Mouse (Mus musculus): ENCODE measurements around the gene Umad1. TPM values are rescaled to one million over a fixed set of nuclear protein-coding genes. Genes with fewer than 3 reads are reported as not detected.
A peak's percentile ranks its signal among the peaks of the same experiment; 100 is the strongest.

Umad1 gene
- polyA plus RNA-seq, 1 experiment = 21.9 TPM

DNA sequence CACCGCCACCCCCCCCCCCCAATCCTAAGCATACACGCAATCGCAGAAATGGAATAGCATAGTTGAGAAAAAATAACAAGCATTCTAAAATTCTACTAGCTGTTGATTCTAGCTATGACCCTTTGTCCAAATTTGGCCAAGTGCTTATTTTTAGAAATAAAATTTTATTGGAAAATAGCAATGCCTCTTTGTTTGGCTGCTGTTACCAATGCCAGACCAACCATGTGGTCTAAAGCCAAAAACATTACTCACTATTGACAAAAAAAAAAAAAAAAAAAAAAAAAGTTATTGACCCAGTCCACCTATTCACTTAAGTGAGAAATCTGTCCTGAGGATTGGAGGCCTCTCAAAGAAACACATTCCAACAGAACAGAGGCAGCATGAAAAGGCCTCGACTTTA is 199.5 kb downstream of the Umad1 start:
- no peak overlapping the region for H3K4me3 ChIP-seq (ENCODE audit: insufficient read depth, low read depth, low read length)
- no peak overlapping the region for H3K27ac ChIP-seq (ENCODE audit: insufficient read depth, low read depth, low read length)
- H3K27me3 ChIP-seq (replicated peaks; ENCODE audit: control insufficient read depth, insufficient read depth, low read length) = no peaks in the 10 kb centered on the region
- WGBS = 88% methylated on average over 4 of the region's 4 CpGs
- DNase-seq = no peak
- H3K4me1 ChIP-seq (ENCODE audit: control insufficient read depth, insufficient read depth, low read length) = peaks cover 7% of the 10 kb centered on the region; the same call in 1 of the 2 replicates
- no peak for TF ChIP-seq CTCF (conservative IDR thresholded peaks at IDR 0.05; ENCODE audit: insufficient read depth, insufficient read length, low read depth, low read length)
- TF ChIP-seq POLR2A (IDR thresholded peaks at IDR 0.05; ENCODE audit: low read depth, low read length) = no peak
- no peaks in the 10 kb centered on the region for H3K36me3 ChIP-seq (ENCODE audit: control insufficient read depth, insufficient read depth, low read length)

DNA sequence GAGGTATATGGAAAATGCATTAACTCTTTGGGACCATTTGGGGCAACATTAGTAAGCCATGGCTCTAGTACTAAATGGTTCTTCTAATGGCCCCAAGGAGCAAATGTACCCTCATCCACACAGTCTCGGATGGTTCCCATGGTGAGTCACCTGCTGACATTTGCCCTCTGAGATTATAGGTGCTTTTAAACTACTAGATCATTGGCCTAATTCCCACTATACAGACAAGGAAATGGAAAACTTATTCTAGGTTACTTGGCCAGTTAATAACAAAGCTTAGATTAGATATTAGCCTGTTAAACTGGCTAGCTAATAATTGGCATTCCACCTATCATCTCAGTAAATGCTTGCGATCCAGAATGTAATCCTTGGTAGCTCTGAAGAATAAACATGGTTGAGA is 203.4 kb downstream of the Umad1 start:
- TF ChIP-seq POLR2A (IDR thresholded peaks at IDR 0.05; ENCODE audit: low read depth, low read length) (no peak), CTCF (conservative IDR thresholded peaks at IDR 0.05; ENCODE audit: insufficient read depth, insufficient read length, low read depth, low read length) (no peak)
- Histone ChIP-seq H3K4me1 (ENCODE audit: control insufficient read depth, insufficient read depth, low read length) (peaks cover 3% of the 10 kb centered on the region; the same call in 1 of the 2 replicates), H3K36me3 (ENCODE audit: control insufficient read depth, insufficient read depth, low read length) (no peaks in the 10 kb centered on the region), H3K4me3 (ENCODE audit: insufficient read depth, low read depth, low read length) (no peak overlapping the region), H3K27ac (ENCODE audit: insufficient read depth, low read depth, low read length) (no peak overlapping the region), H3K27me3 (replicated peaks; ENCODE audit: control insufficient read depth, insufficient read depth, low read length) (no peaks in the 10 kb centered on the region)
- 40% methylated on average over 2 of the region's 2 CpGs for WGBS
- peak; percentile 54 for DNase-seq

DNA sequence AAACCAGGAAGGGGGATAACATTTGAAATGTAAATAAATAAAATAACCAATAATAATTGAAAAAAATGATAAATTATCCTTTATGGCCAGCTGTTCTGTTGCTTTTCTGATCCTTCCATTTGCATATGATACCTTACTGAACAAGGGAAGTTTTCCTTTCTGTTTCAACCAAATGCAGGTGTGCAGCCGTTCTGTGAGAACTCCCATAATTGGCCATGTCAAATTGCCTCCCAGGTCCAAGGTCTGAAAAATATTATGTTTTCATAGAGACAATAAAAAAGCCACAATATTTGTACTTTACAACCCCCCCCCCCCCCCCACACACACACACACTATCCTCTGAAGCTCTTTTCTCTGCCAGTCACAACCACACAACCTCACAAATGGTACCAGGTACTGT is 206.3 kb downstream of the Umad1 start:
- peaks cover 6% of the 10 kb centered on the region; the same call in 1 of the 2 replicates for H3K4me1 ChIP-seq (ENCODE audit: control insufficient read depth, insufficient read depth, low read length)
- TF ChIP-seq CTCF (conservative IDR thresholded peaks at IDR 0.05; ENCODE audit: insufficient read depth, insufficient read length, low read depth, low read length) (no peak), POLR2A (IDR thresholded peaks at IDR 0.05; ENCODE audit: low read depth, low read length) (no peak)
- H3K36me3 ChIP-seq (ENCODE audit: control insufficient read depth, insufficient read depth, low read length) = no peaks in the 10 kb centered on the region
- H3K27me3 ChIP-seq (replicated peaks; ENCODE audit: control insufficient read depth, insufficient read depth, low read length) = no peaks in the 10 kb centered on the region
- DNase-seq = no peak
- no peak overlapping the region for H3K4me3 ChIP-seq (ENCODE audit: insufficient read depth, low read depth, low read length)
- H3K27ac ChIP-seq (ENCODE audit: insufficient read depth, low read depth, low read length) = no peak overlapping the region
- WGBS = 84% methylated on average over 1 of the region's 1 CpGs

DNA sequence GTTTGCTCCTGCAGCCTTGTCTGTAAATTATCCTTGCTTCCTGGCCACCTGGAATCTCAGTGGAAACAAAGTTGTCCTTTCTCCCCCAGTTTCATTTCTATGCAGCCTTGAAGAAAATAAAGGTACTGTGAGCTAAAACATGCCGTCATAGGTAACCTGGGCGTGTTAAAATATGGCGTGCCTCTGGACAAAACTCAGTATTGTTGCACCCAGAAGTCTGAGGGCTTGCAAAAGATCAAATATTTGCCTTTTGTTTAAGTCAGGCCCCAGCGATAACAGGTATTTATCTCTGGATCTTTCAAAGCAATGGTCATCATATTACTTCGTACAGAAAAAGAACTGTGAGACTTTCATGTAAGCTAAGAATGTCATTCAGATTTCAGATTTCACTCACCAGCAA is 206.9 kb downstream of the Umad1 start:
- H3K36me3 ChIP-seq (ENCODE audit: control insufficient read depth, insufficient read depth, low read length) = no peaks in the 10 kb centered on the region
- H3K27me3 ChIP-seq (replicated peaks; ENCODE audit: control insufficient read depth, insufficient read depth, low read length) = no peaks in the 10 kb centered on the region
- DNase-seq = no peak
- no peak overlapping the region for H3K4me3 ChIP-seq (ENCODE audit: insufficient read depth, low read depth, low read length)
- WGBS = 88% methylated on average over 5 of the region's 5 CpGs
- TF ChIP-seq CTCF (conservative IDR thresholded peaks at IDR 0.05; ENCODE audit: insufficient read depth, insufficient read length, low read depth, low read length) (no peak), POLR2A (IDR thresholded peaks at IDR 0.05; ENCODE audit: low read depth, low read length) (no peak)
- peaks cover 6% of the 10 kb centered on the region; the same call in 1 of the 2 replicates for H3K4me1 ChIP-seq (ENCODE audit: control insufficient read depth, insufficient read depth, low read length)
- no peak overlapping the region for H3K27ac ChIP-seq (ENCODE audit: insufficient read depth, low read depth, low read length)

DNA sequence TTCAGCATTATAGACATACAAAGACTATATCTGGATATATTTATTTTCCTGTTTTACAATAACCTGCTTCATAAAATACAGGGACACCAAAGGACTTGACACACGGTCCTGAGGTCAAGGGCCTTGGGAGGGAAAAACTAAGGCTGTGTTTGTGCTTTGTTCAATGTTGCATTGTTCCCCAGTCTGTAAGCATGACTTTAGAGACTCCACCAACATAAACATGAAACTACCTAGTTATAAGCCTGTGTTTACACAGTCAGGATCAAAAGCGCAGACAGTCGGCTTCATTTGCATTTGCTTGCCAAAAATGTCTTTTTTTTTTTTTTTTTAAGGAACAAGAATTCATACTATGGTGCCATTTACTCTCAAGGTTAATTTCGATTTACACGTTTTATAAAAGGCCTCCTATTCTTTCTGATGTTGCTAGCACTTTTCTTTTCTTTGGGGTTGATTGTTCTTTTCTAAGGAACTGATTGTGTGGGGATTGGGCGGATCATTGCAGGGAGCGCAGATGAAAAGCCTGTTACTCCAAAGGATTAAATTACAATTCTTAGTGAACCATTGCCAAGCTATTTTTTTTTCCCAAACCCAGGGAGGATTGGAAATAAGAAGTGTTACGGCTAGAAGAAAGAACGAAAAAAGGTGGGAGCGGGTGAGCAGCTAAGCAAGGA is 208.7 kb downstream of the Umad1 start:
- peaks cover 5% of the 10 kb centered on the region; the same call in 1 of the 2 replicates for H3K4me1 ChIP-seq (ENCODE audit: control insufficient read depth, insufficient read depth, low read length)
- H3K36me3 ChIP-seq (ENCODE audit: control insufficient read depth, insufficient read depth, low read length) = no peaks in the 10 kb centered on the region
- H3K27ac ChIP-seq (ENCODE audit: insufficient read depth, low read depth, low read length) = no peak overlapping the region
- no peak for DNase-seq
- H3K4me3 ChIP-seq (ENCODE audit: insufficient read depth, low read depth, low read length) = no peak overlapping the region
- no peak for TF ChIP-seq CTCF (conservative IDR thresholded peaks at IDR 0.05; ENCODE audit: insufficient read depth, insufficient read length, low read depth, low read length)
- TF ChIP-seq POLR2A (IDR thresholded peaks at IDR 0.05; ENCODE audit: low read depth, low read length) = no peak
- WGBS = 70% methylated on average over 10 of the region's 10 CpGs
- H3K27me3 ChIP-seq (replicated peaks; ENCODE audit: control insufficient read depth, insufficient read depth, low read length) = no peaks in the 10 kb centered on the region

DNA sequence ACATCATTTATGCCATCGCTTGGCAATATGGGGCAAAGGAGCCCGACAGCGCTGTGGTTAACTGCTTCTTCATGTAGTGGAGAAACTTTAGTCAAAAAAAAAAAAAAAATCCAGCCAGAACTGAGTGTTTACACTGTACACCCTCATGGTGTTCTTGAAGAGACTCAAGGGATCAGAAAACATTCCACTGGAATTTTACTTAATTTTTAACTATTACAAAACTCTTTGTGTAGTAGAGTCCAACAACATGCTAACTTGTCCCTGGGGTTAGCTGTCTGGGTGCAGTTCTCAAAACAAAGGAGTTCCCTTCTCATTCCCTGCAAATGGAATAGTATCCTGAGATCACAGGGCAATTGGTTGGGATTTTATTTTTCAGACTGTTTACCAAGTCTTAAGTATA is 210.8 kb downstream of the Umad1 start:
- H3K4me3 ChIP-seq (ENCODE audit: insufficient read depth, low read depth, low read length) = no peak overlapping the region
- no peaks in the 10 kb centered on the region for H3K36me3 ChIP-seq (ENCODE audit: control insufficient read depth, insufficient read depth, low read length)
- H3K4me1 ChIP-seq (ENCODE audit: control insufficient read depth, insufficient read depth, low read length) = peaks cover 4% of the 10 kb centered on the region; the same call in 1 of the 2 replicates
- peak; percentile 54 for DNase-seq
- TF ChIP-seq CTCF (conservative IDR thresholded peaks at IDR 0.05; ENCODE audit: insufficient read depth, insufficient read length, low read depth, low read length) (no peak), POLR2A (IDR thresholded peaks at IDR 0.05; ENCODE audit: low read depth, low read length) (no peak)
- no peak overlapping the region for H3K27ac ChIP-seq (ENCODE audit: insufficient read depth, low read depth, low read length)
- 62% methylated on average over 3 of the region's 3 CpGs for WGBS
- no peaks in the 10 kb centered on the region for H3K27me3 ChIP-seq (replicated peaks; ENCODE audit: control insufficient read depth, insufficient read depth, low read length)

DNA sequence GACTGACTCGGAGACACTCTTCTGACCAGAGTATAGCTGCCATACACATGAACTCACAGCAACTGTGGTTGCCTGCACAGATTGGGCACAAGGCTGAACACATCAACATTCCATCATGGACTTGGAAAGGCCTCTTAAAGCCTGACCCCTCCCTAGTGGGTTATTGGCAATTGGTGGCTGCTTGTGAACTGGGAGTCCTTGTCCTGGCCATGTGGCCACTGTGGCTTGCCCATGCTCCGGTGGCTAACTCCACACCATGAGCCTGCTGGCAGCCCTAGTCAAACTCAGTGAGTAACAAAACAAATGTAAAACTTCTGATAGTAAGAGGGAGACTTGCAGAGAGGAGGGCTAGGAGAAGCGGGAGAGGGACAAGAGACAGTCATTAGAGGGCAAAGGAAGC is 213.0 kb downstream of the Umad1 start:
- Histone ChIP-seq H3K4me1 (ENCODE audit: control insufficient read depth, insufficient read depth, low read length) (peaks cover 4% of the 10 kb centered on the region; the same call in 1 of the 2 replicates), H3K27me3 (replicated peaks; ENCODE audit: control insufficient read depth, insufficient read depth, low read length) (no peaks in the 10 kb centered on the region), H3K27ac (ENCODE audit: insufficient read depth, low read depth, low read length) (no peak overlapping the region), H3K36me3 (ENCODE audit: control insufficient read depth, insufficient read depth, low read length) (no peaks in the 10 kb centered on the region), H3K4me3 (ENCODE audit: insufficient read depth, low read depth, low read length) (no peak overlapping the region)
- WGBS = 92% methylated on average over 3 of the region's 3 CpGs
- no peak for DNase-seq
- TF ChIP-seq POLR2A (IDR thresholded peaks at IDR 0.05; ENCODE audit: low read depth, low read length) (no peak), CTCF (conservative IDR thresholded peaks at IDR 0.05; ENCODE audit: insufficient read depth, insufficient read length, low read depth, low read length) (no peak)

Data from kidney, adult 2 months (tissue).